ENCODE assay signal across 15 mouse cellular contexts in genomic region chr19:9070316-9070715, GRCm38 (mm10). TPM values are rescaled to one million over a fixed set of nuclear protein-coding genes. Genes with fewer than 3 reads are reported as not detected.
DNase-seq lines count a peak whose midpoint lies in the region; ATAC-seq and TF ChIP-seq lines count a peak whose summit lies in the region.
"Had no signal": no experiment of that assay in that cellular context is flagged by ENCODE, and none has a peak within 500 bp of the region (broad histone marks: within the 10 kb centered on the region; RNA-seq: fewer than 3 reads in every experiment).

No protein-coding gene starts in this region.

- H3K27me3 ChIP-seq in heart, postnatal 0 days (ENCODE audit: control insufficient read depth, insufficient read depth, low read length): no peaks in the 10 kb centered on the region
- no peaks in the 10 kb centered on the region for H3K27me3 ChIP-seq in heart, embryonic 10.5 days (ENCODE audit: insufficient read depth, poor library complexity, severe bottlenecking)
- no peaks in the 10 kb centered on the region for H3K27me3 ChIP-seq in lung, embryonic 16.5 days (ENCODE audit: control insufficient read depth, insufficient read depth, low read depth, low read length)
- no peaks in the 10 kb centered on the region for H3K27me3 ChIP-seq in intestine, embryonic 15.5 days (replicated peaks)
- no peaks in the 10 kb centered on the region for H3K27me3 ChIP-seq in stomach, embryonic 14.5 days (ENCODE audit: control insufficient read depth, insufficient read depth, low read length)
- H3K27me3 ChIP-seq: limb, embryonic 12.5 days had no signal

- no peak for TF ChIP-seq CTCF in heart, postnatal 0 days (IDR thresholded peaks at IDR 0.05; ENCODE audit: low read depth)

- no peak for DNase-seq in heart, postnatal 0 days (ENCODE audit: low spot score)
- no peak for DNase-seq in heart, embryonic 10.5 days (ENCODE audit: low spot score)
- DNase-seq in lung, postnatal 25 days (ENCODE audit: low spot score): no peak
- no peak for DNase-seq in left cerebral cortex, postnatal 10 days (ENCODE audit: extremely low spot score in 1 of 2, low spot score in 2 of 2)
- no peak for DNase-seq in cerebellum, postnatal 14 days
- DNase-seq: adrenal gland, postnatal 10 days; spleen, adult 18-20 months; thymus, adult 2 months had no signal

- 61% methylated on average over 2 of the region's 2 CpGs for WGBS in heart, postnatal 0 days
- 71% methylated on average over 2 of the region's 2 CpGs for WGBS in heart, embryonic 10.5 days
- WGBS in lung, embryonic 16.5 days: 27% methylated on average over 2 of the region's 2 CpGs
- 50% methylated on average over 2 of the region's 2 CpGs for WGBS in intestine, embryonic 15.5 days
- 39% methylated on average over 2 of the region's 2 CpGs for WGBS in stomach, embryonic 14.5 days

- intact Hi-C loops in left cerebral cortex, postnatal 10 days (cut with DNase I): no loop called here

- H3K9me3 ChIP-seq in heart, postnatal 0 days (replicated peaks; ENCODE audit: control insufficient read depth, low read length): no peaks in the 10 kb centered on the region
- no peaks in the 10 kb centered on the region for H3K9me3 ChIP-seq in heart, embryonic 10.5 days
- H3K9me3 ChIP-seq in lung, embryonic 16.5 days (ENCODE audit: control insufficient read depth, low read length): no peaks in the 10 kb centered on the region
- H3K9me3 ChIP-seq in intestine, embryonic 15.5 days: no peaks in the 10 kb centered on the region
- H3K9me3 ChIP-seq in stomach, embryonic 14.5 days (ENCODE audit: control insufficient read depth, low read depth, low read length): no peaks in the 10 kb centered on the region
- H3K9me3 ChIP-seq: limb, embryonic 12.5 days had no signal

- no peak for TF ChIP-seq EP300 in heart, postnatal 0 days (IDR thresholded peaks at IDR 0.05; ENCODE audit: low read depth)

- H3K27ac ChIP-seq in heart, postnatal 0 days (ENCODE audit: low read depth): peak overlapping the region; percentile 78
- H3K27ac ChIP-seq in heart, embryonic 10.5 days: no peak overlapping the region
- H3K27ac ChIP-seq in lung, embryonic 16.5 days (ENCODE audit: low read length): peak overlapping the region; percentile 86
- H3K27ac ChIP-seq in intestine, embryonic 15.5 days: peak overlapping the region; percentile 91
- H3K27ac ChIP-seq in stomach, embryonic 14.5 days (ENCODE audit: low read length): peak overlapping the region; percentile 90

- H3K4me3 ChIP-seq in heart, postnatal 0 days (ENCODE audit: low read depth, low read length): no peak overlapping the region
- H3K4me3 ChIP-seq in heart, embryonic 10.5 days: no peak overlapping the region
- H3K4me3 ChIP-seq in lung, embryonic 16.5 days (ENCODE audit: low read length): no peak overlapping the region
- H3K4me3 ChIP-seq in intestine, embryonic 15.5 days (replicated peaks): no peak overlapping the region
- H3K4me3 ChIP-seq in stomach, embryonic 14.5 days (ENCODE audit: low read depth, low read length): no peak overlapping the region
- H3K4me3 ChIP-seq: limb, embryonic 12.5 days had no signal

- ATAC-seq in heart, postnatal 0 days (ENCODE audit: insufficient read depth, low read depth): no peak
- ATAC-seq in lung, embryonic 16.5 days (ENCODE audit: low read depth): peak; percentile 16; the same call in 1 of the 2 replicates
- ATAC-seq in intestine, embryonic 15.5 days: peak; percentile 24
- ATAC-seq in stomach, embryonic 14.5 days (ENCODE audit: insufficient number of reproducible peaks, insufficient read depth, low FRiP score, low read depth): peak; percentile 55; the same call in 1 of the 2 replicates

- no peak overlapping the region for H3K9ac ChIP-seq in heart, postnatal 0 days (replicated peaks; ENCODE audit: low read depth, low read length)
- no peak overlapping the region for H3K9ac ChIP-seq in lung, embryonic 16.5 days (ENCODE audit: low read length)
- H3K9ac ChIP-seq in intestine, embryonic 15.5 days: no peak overlapping the region
- no peak overlapping the region for H3K9ac ChIP-seq in stomach, embryonic 14.5 days (replicated peaks; ENCODE audit: low read depth, low read length)
- H3K9ac ChIP-seq: limb, embryonic 12.5 days had no signal

- no peak overlapping the region for H3K4me2 ChIP-seq in heart, postnatal 0 days (ENCODE audit: low read depth, low read length)
- no peak overlapping the region for H3K4me2 ChIP-seq in lung, embryonic 16.5 days (ENCODE audit: low read depth, low read length)
- no peak overlapping the region for H3K4me2 ChIP-seq in intestine, embryonic 15.5 days (replicated peaks)
- H3K4me2 ChIP-seq in stomach, embryonic 14.5 days (replicated peaks; ENCODE audit: low read depth, low read length): no peak overlapping the region
- H3K4me2 ChIP-seq: limb, embryonic 12.5 days had no signal

- H3K4me1 ChIP-seq in heart, postnatal 0 days (ENCODE audit: control insufficient read depth, insufficient read depth): peaks cover 26% of the 10 kb centered on the region
- peaks cover 36% of the 10 kb centered on the region for H3K4me1 ChIP-seq in heart, embryonic 10.5 days
- peaks cover 41% of the 10 kb centered on the region for H3K4me1 ChIP-seq in lung, embryonic 16.5 days (replicated peaks; ENCODE audit: control insufficient read depth, insufficient read depth, low read length)
- H3K4me1 ChIP-seq in intestine, embryonic 15.5 days (replicated peaks): peaks cover 65% of the 10 kb centered on the region
- H3K4me1 ChIP-seq in stomach, embryonic 14.5 days (ENCODE audit: control insufficient read depth, insufficient read depth, low read length): peaks cover 49% of the 10 kb centered on the region

- H3K36me3 ChIP-seq in heart, postnatal 0 days (replicated peaks; ENCODE audit: control insufficient read depth, insufficient read depth, low read length): no peaks in the 10 kb centered on the region
- no peaks in the 10 kb centered on the region for H3K36me3 ChIP-seq in heart, embryonic 10.5 days
- H3K36me3 ChIP-seq in lung, embryonic 16.5 days (ENCODE audit: control insufficient read depth, insufficient read depth, low read length): no peaks in the 10 kb centered on the region
- H3K36me3 ChIP-seq in intestine, embryonic 15.5 days: no peaks in the 10 kb centered on the region
- no peaks in the 10 kb centered on the region for H3K36me3 ChIP-seq in stomach, embryonic 14.5 days (ENCODE audit: control insufficient read depth, insufficient read depth, low read length)
- H3K36me3 ChIP-seq: limb, embryonic 12.5 days had no signal

RNA-seq across cellular contexts. Expression of gene Scgb1a1, which starts 17.4 kb away (rescaled TPM):
- 8.9 TPM in 1 of 2 replicates, not detected in the other for total RNA-seq in heart, postnatal 0 days (2014; rRNA removed; ENCODE audit: low replicate concordance)
- polyA plus RNA-seq in heart, postnatal 0 days (2015; fragmentation: Nextera tagmentation; extraction: Ambion mirVana): 1.3 and 98.2 TPM in 2 replicates
- polyA plus RNA-seq in heart, embryonic 10.5 days (2016; fragmentation: Nextera tagmentation; extraction: Ambion mirVana): not detected in 2 replicates
- 25.3 and 50.5 TPM in 2 replicates for polyA plus RNA-seq in lung, embryonic 16.5 days (2015; fragmentation: Nextera tagmentation; extraction: Ambion mirVana)
- polyA plus RNA-seq in intestine, embryonic 15.5 days (2015; fragmentation: Nextera tagmentation; extraction: Ambion mirVana): not detected in 2 replicates
- not detected in 2 replicates for polyA plus RNA-seq in stomach, embryonic 14.5 days (2014; fragmentation: Nextera tagmentation; extraction: Ambion mirVana)
- total RNA-seq in left cerebral cortex, postnatal 10 days (2021): not detected
- total RNA-seq: layer of hippocampus, postnatal 10 days; megakaryocyte progenitor cell, adult 5-6 weeks; monocyte, adult 5-6 weeks had no signal
- polyA plus RNA-seq: limb, embryonic 12.5 days had no signal
